Mouse (Mus musculus): ENCODE measurements at regions not wholly inside any gene's neighbourhood (a gene's known extent, or its start where the extent isn't known, plus 50 kb on each side); places are given as distances from the start of the nearest gene placed in this dataset.

- Histone ChIP-seq H3K4me2 (replicated peaks) (no peak overlapping the region), H3K4me3 (replicated peaks) (no peak overlapping the region), H3K9ac (replicated peaks) (no peak overlapping the region), H3K36me3 (no peaks in the 10 kb centered on the region), H3K27me3 (no peaks in the 10 kb centered on the region), H3K9me3 (no peaks in the 10 kb centered on the region), H3K4me1 (replicated peaks) (peaks cover 8% of the 10 kb centered on the region), H3K27ac (no peak overlapping the region)
- no peak for ATAC-seq
- 81% methylated on average over 6 of the region's 6 CpGs for WGBS
Measured at GRCm38 (mm10) chr5:112081006-112081405, 171.3 kb downstream of the Cryba4 start.

GRCm38 (mm10) chr5:112091867-112092535 is 160.3 kb downstream of the Cryba4 start:
- H3K27ac ChIP-seq = no peak overlapping the region
- 82% methylated on average over 7 of the region's 7 CpGs for WGBS
- no peaks in the 10 kb centered on the region for H3K4me1 ChIP-seq (replicated peaks)
- peaks cover 3% of the 10 kb centered on the region for H3K27me3 ChIP-seq
- H3K4me3 ChIP-seq (replicated peaks) = no peak overlapping the region
- H3K9me3 ChIP-seq = no peaks in the 10 kb centered on the region
- peak; percentile 60 for ATAC-seq
- no peak overlapping the region for H3K4me2 ChIP-seq (replicated peaks)
- no peak overlapping the region for H3K9ac ChIP-seq (replicated peaks)
- no peaks in the 10 kb centered on the region for H3K36me3 ChIP-seq

- Histone ChIP-seq H3K4me1 (replicated peaks) (peaks cover 13% of the 10 kb centered on the region), H3K9me3 (no peaks in the 10 kb centered on the region), H3K4me3 (replicated peaks) (no peak overlapping the region), H3K27me3 (peaks cover 8% of the 10 kb centered on the region), H3K4me2 (replicated peaks) (no peak overlapping the region), H3K27ac (peak overlapping the region; percentile 17; the same call in 1 of the 2 replicates), H3K36me3 (no peaks in the 10 kb centered on the region), H3K9ac (replicated peaks) (no peak overlapping the region)
- no peak for ATAC-seq
- WGBS = 79% methylated on average over 17 of the region's 17 CpGs
Measured at GRCm38 (mm10) chr5:112093905-112094571, 158.3 kb downstream of the Cryba4 start.

GRCm38 (mm10) chr5:112098469-112099085 is 153.7 kb downstream of the Cryba4 start:
- Histone ChIP-seq H3K27ac (peak overlapping the region; percentile 79), H3K27me3 (peaks cover 12% of the 10 kb centered on the region; the same call in 1 of the 2 replicates), H3K9ac (replicated peaks) (peak overlapping the region; percentile 30; the same call in 1 of the 2 replicates), H3K36me3 (no peaks in the 10 kb centered on the region), H3K4me3 (replicated peaks) (no peak overlapping the region), H3K9me3 (no peaks in the 10 kb centered on the region), H3K4me2 (replicated peaks) (peak overlapping the region; percentile 7; the same call in 1 of the 2 replicates), H3K4me1 (replicated peaks) (peaks cover 16% of the 10 kb centered on the region)
- 25% methylated on average over 22 of the region's 22 CpGs for WGBS
- 0 out of 2 replicates have a peak, but pooled peaks have one; percentile 59 for ATAC-seq

- Histone ChIP-seq H3K4me3 (replicated peaks) (no peak overlapping the region), H3K36me3 (no peaks in the 10 kb centered on the region), H3K4me2 (replicated peaks) (no peak overlapping the region), H3K9me3 (no peaks in the 10 kb centered on the region), H3K9ac (replicated peaks) (no peak overlapping the region), H3K27ac (no peak overlapping the region), H3K27me3 (peaks cover 12% of the 10 kb centered on the region; the same call in 1 of the 2 replicates), H3K4me1 (replicated peaks) (peaks cover 16% of the 10 kb centered on the region)
- no peak for ATAC-seq
- 77% methylated on average over 17 of the region's 17 CpGs for WGBS
Measured at GRCm38 (mm10) chr5:112101739-112102590, 150.4 kb downstream of the Cryba4 start.

GRCm38 (mm10) chr5:112110306-112110969 is 141.9 kb downstream of the Cryba4 start:
- no peaks in the 10 kb centered on the region for H3K36me3 ChIP-seq
- no peaks in the 10 kb centered on the region for H3K9me3 ChIP-seq
- H3K4me3 ChIP-seq (replicated peaks) = no peak overlapping the region
- no peak overlapping the region for H3K4me2 ChIP-seq (replicated peaks)
- peaks cover 17% of the 10 kb centered on the region for H3K4me1 ChIP-seq (replicated peaks)
- H3K27me3 ChIP-seq = no peaks in the 10 kb centered on the region
- H3K27ac ChIP-seq = peak overlapping the region; percentile 61
- WGBS = 40% methylated on average over 22 of the region's 22 CpGs
- peak; percentile 38 for ATAC-seq
- no peak overlapping the region for H3K9ac ChIP-seq (replicated peaks)

- WGBS = 72% methylated on average over 6 of the region's 6 CpGs
- Histone ChIP-seq H3K9ac (replicated peaks) (no peak overlapping the region), H3K36me3 (no peaks in the 10 kb centered on the region), H3K4me3 (replicated peaks) (no peak overlapping the region), H3K27me3 (no peaks in the 10 kb centered on the region), H3K4me2 (replicated peaks) (no peak overlapping the region), H3K4me1 (replicated peaks) (peaks cover 58% of the 10 kb centered on the region), H3K9me3 (no peaks in the 10 kb centered on the region), H3K27ac (0 out of 2 replicates have a peak overlapping the region, but pooled peaks have one; percentile 48)
- ATAC-seq = no peak
Measured at GRCm38 (mm10) chr5:112120766-112121165, 131.6 kb downstream of the Cryba4 start.

- peak overlapping the region; percentile 64 for H3K27ac ChIP-seq
- H3K4me1 ChIP-seq (replicated peaks) = peaks cover 52% of the 10 kb centered on the region
- peak; percentile 59 for ATAC-seq
- 53% methylated on average over 9 of the region's 9 CpGs for WGBS
- H3K4me3 ChIP-seq (replicated peaks) = no peak overlapping the region
- H3K9me3 ChIP-seq = no peaks in the 10 kb centered on the region
- no peaks in the 10 kb centered on the region for H3K27me3 ChIP-seq
- H3K36me3 ChIP-seq = no peaks in the 10 kb centered on the region
- no peak overlapping the region for H3K4me2 ChIP-seq (replicated peaks)
- no peak overlapping the region for H3K9ac ChIP-seq (replicated peaks)
Measured at GRCm38 (mm10) chr5:112121554-112121953, 130.8 kb downstream of the Cryba4 start.

- H3K4me1 ChIP-seq (replicated peaks) = peaks cover 46% of the 10 kb centered on the region
- whole genome bisulfite sequencing = 9% methylated on average over 5 of the region's 5 CpGs
- no peak overlapping the region for H3K9ac ChIP-seq (replicated peaks)
- H3K4me2 ChIP-seq (replicated peaks) = no peak overlapping the region
- H3K36me3 ChIP-seq = no peaks in the 10 kb centered on the region
- no peak for ATAC-seq
- peak overlapping the region; percentile 64 for H3K27ac ChIP-seq
- H3K4me3 ChIP-seq (replicated peaks) = no peak overlapping the region
- no peaks in the 10 kb centered on the region for H3K27me3 ChIP-seq
- no peaks in the 10 kb centered on the region for H3K9me3 ChIP-seq
Measured at GRCm38 (mm10) chr5:112122581-112122980, 129.7 kb downstream of the Cryba4 start.

GRCm38 (mm10) chr5:112127171-112127570 is 125.1 kb downstream of the Cryba4 start:
- Histone ChIP-seq H3K9ac (replicated peaks) (no peak overlapping the region), H3K27me3 (no peaks in the 10 kb centered on the region), H3K36me3 (no peaks in the 10 kb centered on the region), H3K4me2 (replicated peaks) (no peak overlapping the region), H3K4me3 (replicated peaks) (no peak overlapping the region), H3K27ac (no peak overlapping the region), H3K4me1 (replicated peaks) (peaks cover 19% of the 10 kb centered on the region), H3K9me3 (no peaks in the 10 kb centered on the region)
- no peak for ATAC-seq
- WGBS = 80% methylated on average over 4 of the region's 4 CpGs

GRCm38 (mm10) chr5:112132746-112133145 is 119.6 kb downstream of the Cryba4 start:
- no peaks in the 10 kb centered on the region for H3K9me3 ChIP-seq
- WGBS = 91% methylated on average over 1 of the region's 1 CpGs
- H3K4me2 ChIP-seq (replicated peaks) = no peak overlapping the region
- ATAC-seq = no peak
- peak overlapping the region; percentile 87; the same call in 1 of the 2 replicates for H3K27ac ChIP-seq
- H3K4me1 ChIP-seq (replicated peaks) = peaks cover 38% of the 10 kb centered on the region
- H3K4me3 ChIP-seq (replicated peaks) = no peak overlapping the region
- no peaks in the 10 kb centered on the region for H3K27me3 ChIP-seq
- H3K36me3 ChIP-seq = no peaks in the 10 kb centered on the region
- no peak overlapping the region for H3K9ac ChIP-seq (replicated peaks)
